Comparison of ENCODE assay signal across 8 mouse cellular contexts in the genomic region with DNA sequence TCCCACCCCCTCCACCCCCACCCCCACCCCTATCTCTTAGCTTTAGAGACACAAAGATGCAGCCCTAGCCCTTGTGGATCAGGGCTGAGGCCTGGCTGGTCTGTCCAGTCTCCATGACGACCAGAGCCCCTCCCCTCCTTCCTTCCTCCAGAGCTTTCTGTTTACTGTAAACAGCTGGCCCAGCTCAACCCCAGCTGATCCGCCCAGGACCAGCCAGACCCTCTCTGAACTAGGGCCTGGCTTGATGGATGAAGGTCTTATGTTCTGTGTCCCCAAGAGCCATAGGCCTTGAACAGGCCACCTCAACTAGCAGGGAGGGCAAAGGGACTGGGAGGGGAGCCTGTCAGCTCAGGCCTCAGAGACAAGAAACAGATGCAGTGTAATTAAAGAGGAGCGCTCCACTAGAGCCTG. TPM values are rescaled to one million over a fixed set of nuclear protein-coding genes. Genes with fewer than 3 reads are reported as not detected.
A peak's percentile ranks its signal among the peaks of the same experiment; 100 is the strongest.
DNase-seq lines count a peak whose midpoint lies in the region; ATAC-seq lines count a peak whose summit lies in the region.

No protein-coding gene starts in this region.

- no peak overlapping the region for H3K9ac ChIP-seq in heart, embryonic 11.5 days (ENCODE audit: low read depth, low read length)

- peaks cover 29% of the 10 kb centered on the region for H3K4me1 ChIP-seq in heart, embryonic 11.5 days (ENCODE audit: control insufficient read depth, insufficient read depth, low read length)

- H3K27ac ChIP-seq in heart, embryonic 11.5 days (ENCODE audit: low read depth, low read length) = peak overlapping the region; percentile 6; the same call in 1 of the 2 replicates

- ATAC-seq in heart, embryonic 11.5 days (replicated peaks; ENCODE audit: insufficient number of reproducible peaks, low FRiP score, low TSS enrichment) = 0 out of 2 replicates have a peak, but pooled peaks have one; percentile 18
- ATAC-seq in megakaryocyte-erythroid progenitor cell, adult 5-6 weeks (replicated peaks; ENCODE audit: low FRiP score, low TSS enrichment, poor library complexity, severe bottlenecking) = peak; percentile 17
- ATAC-seq in activated CD4-positive, CD25-positive, alpha-beta regulatory T cell, adult 4 months = no peak

- H3K36me3 ChIP-seq in heart, embryonic 11.5 days (ENCODE audit: control insufficient read depth, insufficient read depth, low read length) = no peaks in the 10 kb centered on the region

- no peak overlapping the region for H3K4me2 ChIP-seq in heart, embryonic 11.5 days

- H3K9me3 ChIP-seq in heart, embryonic 11.5 days (replicated peaks; ENCODE audit: control insufficient read depth, low read length) = no peaks in the 10 kb centered on the region

- peak; percentile 54 for DNase-seq in adrenal gland, postnatal 10 days
- no peak for DNase-seq in adrenal gland, postnatal 4 days (ENCODE audit: low spot score in 2 of 2)
- DNase-seq in kidney, postnatal 10 days = peak; percentile 92
- no peak for DNase-seq in Muller cell, postnatal 12 days (ENCODE audit: inconsistent ontology term)
- no peak for DNase-seq in ovary, postnatal 14 days (ENCODE audit: low spot score)

- 18% methylated on average over 3 of the region's 3 CpGs for WGBS in heart, embryonic 11.5 days (ENCODE audit: insufficient replicate concordance)

- no peaks in the 10 kb centered on the region for H3K27me3 ChIP-seq in heart, embryonic 11.5 days (ENCODE audit: control insufficient read depth, insufficient read depth, low read length)

- H3K4me3 ChIP-seq in heart, embryonic 11.5 days (ENCODE audit: low read depth, low read length) = no peak overlapping the region

RNA-seq across cellular contexts. Expression of a gene that starts 16.3 kb away (rescaled TPM):
- total RNA-seq in adrenal gland, postnatal 10 days (2021) = 10 to 100 TPM; 16.0 to 17.7 TPM
- 10 to 100 TPM; 24.3 to 24.4 TPM for total RNA-seq in adrenal gland, postnatal 4 days (2021)
- 6.9 and 8.7 TPM in 2 replicates for polyA plus RNA-seq in heart, embryonic 11.5 days (2014; fragmentation: Nextera tagmentation; extraction: Ambion mirVana)
- total RNA-seq in megakaryocyte-erythroid progenitor cell, adult 5-6 weeks (2014; fragmentation: Nextera tagmentation) = 9.0 and 13.1 TPM in 2 replicates
- 6.5 and 12.4 TPM in 2 replicates for total RNA-seq in megakaryocyte-erythroid progenitor cell, adult 5-6 weeks (2017)
- polyA plus RNA-seq in activated CD4-positive, CD25-positive, alpha-beta regulatory T cell, adult 4 months (2017; shearing (Covaris generic)) = 1 to 10 TPM; 4.7 to 7.1 TPM

RNA-seq across cellular contexts. Expression of a gene that starts 20.8 kb away (rescaled TPM):
- 10 to 100 TPM; 16.4 to 18.4 TPM for total RNA-seq in adrenal gland, postnatal 10 days (2021)
- 10 to 100 TPM; 13.8 to 15.0 TPM for total RNA-seq in adrenal gland, postnatal 4 days (2021)
- polyA plus RNA-seq in heart, embryonic 11.5 days (2014; fragmentation: Nextera tagmentation; extraction: Ambion mirVana) = 3.7 and 5.0 TPM in 2 replicates
- not detected in 2 replicates for total RNA-seq in megakaryocyte-erythroid progenitor cell, adult 5-6 weeks (2014; fragmentation: Nextera tagmentation)
- not detected in 2 replicates for total RNA-seq in megakaryocyte-erythroid progenitor cell, adult 5-6 weeks (2017)
- not detected for polyA plus RNA-seq in activated CD4-positive, CD25-positive, alpha-beta regulatory T cell, adult 4 months (2017; shearing (Covaris generic))

RNA-seq across cellular contexts. Expression of a gene that starts 33.7 kb away (rescaled TPM):
- total RNA-seq in adrenal gland, postnatal 10 days (2021) = under 1 TPM; 0.27 to 0.36 TPM
- under 1 TPM; 0.62 to 0.76 TPM for total RNA-seq in adrenal gland, postnatal 4 days (2021)
- polyA plus RNA-seq in heart, embryonic 11.5 days (2014; fragmentation: Nextera tagmentation; extraction: Ambion mirVana) = not detected in 2 replicates
- total RNA-seq in megakaryocyte-erythroid progenitor cell, adult 5-6 weeks (2014; fragmentation: Nextera tagmentation) = not detected in 2 replicates
- total RNA-seq in megakaryocyte-erythroid progenitor cell, adult 5-6 weeks (2017) = not detected in 2 replicates
- not detected for polyA plus RNA-seq in activated CD4-positive, CD25-positive, alpha-beta regulatory T cell, adult 4 months (2017; shearing (Covaris generic))

RNA-seq across cellular contexts. Expression of a gene that starts 46.2 kb away (rescaled TPM):
- total RNA-seq in adrenal gland, postnatal 10 days (2021) = 1 to 10 TPM; 2.4 to 5.8 TPM
- 1 to 10 TPM; 1.3 to 2.0 TPM for total RNA-seq in adrenal gland, postnatal 4 days (2021)
- polyA plus RNA-seq in heart, embryonic 11.5 days (2014; fragmentation: Nextera tagmentation; extraction: Ambion mirVana) = 0.35 and 0.74 TPM in 2 replicates
- total RNA-seq in megakaryocyte-erythroid progenitor cell, adult 5-6 weeks (2014; fragmentation: Nextera tagmentation) = not detected in 2 replicates
- total RNA-seq in megakaryocyte-erythroid progenitor cell, adult 5-6 weeks (2017) = not detected in 2 replicates
- polyA plus RNA-seq in activated CD4-positive, CD25-positive, alpha-beta regulatory T cell, adult 4 months (2017; shearing (Covaris generic)) = not detected

Comparison
In these comparisons a context has a peak if more than half of its experiments do, and no peak if none do; other contexts are left out.
1. DNase-seq: peak in adrenal gland, postnatal 10 days (single experiment) and kidney, postnatal 10 days (single experiment); none in adrenal gland, postnatal 4 days (0 of 2), Muller cell, postnatal 12 days (single experiment) and ovary, postnatal 14 days (single experiment).
2. RNA of a gene that starts 20.8 kb away (total RNA-seq): 16.4 to 18.4 TPM in adrenal gland, postnatal 10 days and 13.8 to 15.0 TPM in adrenal gland, postnatal 4 days; not detected in megakaryocyte-erythroid progenitor cell, adult 5-6 weeks; every median in the first group is over 10 times any median in the second.